Mouse (Mus musculus) gonadal fat pad, adult 2 months (tissue): ENCODE results near the gene Eno1. TPM values are rescaled to one million over a fixed set of nuclear protein-coding genes. Genes with fewer than 3 reads are reported as not detected.
"Not testable (repeated sequence)": the region's sequence is repeated elsewhere in the genome, so short reads cannot be mapped to it uniquely, and the experiment has no call there.

Experiments used
- DNase-seq: peaks from one replicate; pipeline ENCODE4 v3.0.0-alpha.2; 2012; ENCODE audit warnings: low read depth
- polyA plus RNA-seq: library from polyadenylated mRNA; depleted of rRNA; stranded (reverse); fragments of >200 nt; gene quantifications from 2 replicates; pipeline ENCODE4 v1.2.3, GENCODE M21; 2012

Gene Eno1
- polyA plus RNA-seq, 1 experiment = 720 TPM

DNA sequence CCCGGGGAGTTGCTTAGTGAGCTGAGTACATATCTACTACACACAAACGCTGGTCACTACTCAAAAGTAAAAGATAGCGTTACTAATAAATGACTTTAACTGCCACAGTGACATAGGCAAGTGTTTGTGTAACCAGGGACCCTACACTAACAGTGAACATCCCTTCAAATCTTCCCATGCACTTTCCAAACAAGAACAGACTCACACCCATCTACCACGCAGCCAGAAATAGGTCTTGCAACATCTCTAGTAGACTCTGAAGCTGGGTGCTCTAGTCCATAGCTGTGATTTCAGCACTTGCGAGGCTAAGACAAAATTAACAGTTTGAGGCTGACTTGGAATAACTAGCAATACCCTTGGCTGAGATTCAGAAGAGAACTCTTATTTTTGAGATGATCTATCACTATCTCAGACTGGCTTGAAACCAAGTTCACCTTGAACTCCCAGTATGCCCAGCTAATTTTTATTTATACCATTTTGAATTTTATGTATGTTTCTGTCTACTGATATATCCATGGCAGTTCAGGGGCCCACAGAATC lies 13.3 kb downstream of the Eno1 start:
- DNase-seq = no peak

DNA sequence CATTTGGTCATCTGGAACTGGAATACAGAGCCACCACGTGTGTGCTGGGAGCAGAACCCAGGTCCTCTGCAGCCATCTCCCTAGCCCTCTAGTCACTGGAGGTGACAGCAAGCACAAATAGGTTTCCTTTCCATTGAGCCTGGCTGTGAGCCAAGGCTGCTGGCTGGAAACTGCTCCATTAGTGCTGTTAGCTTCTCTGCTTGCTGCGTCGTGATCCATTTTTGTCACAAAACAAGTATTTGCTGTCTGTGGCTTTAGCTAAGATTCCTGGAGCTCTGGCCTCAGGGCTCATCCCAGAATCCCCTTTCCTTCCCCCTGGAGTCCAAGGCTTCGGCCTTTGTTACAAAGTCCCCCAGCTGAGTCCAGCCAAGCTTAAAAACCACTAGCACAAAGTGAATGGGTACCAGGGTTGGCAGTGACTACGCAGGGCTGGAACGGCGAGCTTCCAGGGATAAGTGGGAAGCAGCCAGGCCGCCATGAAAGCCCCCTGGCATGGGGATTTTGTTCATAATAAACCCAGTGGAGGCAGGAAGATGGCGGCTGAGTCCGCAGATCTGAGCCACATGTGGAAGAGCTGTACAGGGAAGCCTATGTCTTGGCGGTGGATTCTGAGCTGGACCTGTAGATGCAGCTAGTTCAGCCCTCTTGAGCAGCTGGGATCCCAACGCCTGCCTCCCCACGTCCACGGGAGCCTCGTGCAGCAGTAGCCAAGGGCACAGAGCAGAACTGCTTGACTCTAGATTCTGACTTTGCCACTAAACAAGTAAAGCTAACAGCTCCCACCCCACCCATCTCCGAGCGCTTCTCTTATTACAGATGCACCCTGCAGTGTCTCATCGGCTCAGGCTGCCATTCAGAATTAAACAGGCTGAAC lies 14.3 kb downstream of the Eno1 start:
- DNase-seq = no peak

DNA sequence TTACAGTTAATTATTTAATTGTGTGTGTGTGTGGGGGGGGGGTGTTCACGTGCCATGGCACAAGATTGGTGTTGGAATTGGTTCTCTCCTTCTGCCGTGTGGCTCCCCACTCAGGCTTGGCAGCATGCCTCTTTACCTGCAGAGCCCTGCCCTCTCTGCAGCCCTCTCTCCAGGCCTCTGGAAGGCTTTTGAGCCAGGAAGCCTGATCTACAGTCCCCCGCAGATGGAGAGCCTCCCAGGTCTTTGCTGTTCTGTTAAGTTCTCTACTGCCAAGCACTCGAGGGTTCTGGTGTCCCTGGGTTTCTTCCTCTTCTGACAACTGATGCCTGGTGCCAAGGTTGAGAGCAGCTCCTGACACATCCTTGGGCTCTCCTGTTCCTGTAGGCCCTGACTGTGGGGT lies 17.9 kb downstream of the Eno1 start:
- DNase-seq = no peak

DNA sequence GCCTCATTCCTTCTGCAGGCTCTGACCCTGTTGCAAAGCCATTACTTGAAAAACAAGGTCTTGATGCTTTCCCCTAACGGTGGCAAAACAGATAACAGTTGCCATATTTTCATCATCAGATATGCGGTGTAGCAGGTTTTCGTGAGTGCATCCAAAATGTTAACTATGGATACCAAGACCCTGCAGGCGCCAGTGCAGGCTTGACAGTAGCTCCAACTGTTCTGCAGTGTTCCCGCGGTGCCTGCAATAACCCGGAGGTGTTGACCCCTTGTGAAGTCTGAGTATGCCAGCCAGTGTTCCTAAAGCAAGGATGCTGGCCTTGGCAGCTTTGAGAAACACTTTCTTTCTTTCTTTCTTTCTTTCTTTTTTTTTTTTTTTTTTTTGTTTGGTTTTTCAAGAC lies 18.7 kb downstream of the Eno1 start:
- no peak for DNase-seq

DNA sequence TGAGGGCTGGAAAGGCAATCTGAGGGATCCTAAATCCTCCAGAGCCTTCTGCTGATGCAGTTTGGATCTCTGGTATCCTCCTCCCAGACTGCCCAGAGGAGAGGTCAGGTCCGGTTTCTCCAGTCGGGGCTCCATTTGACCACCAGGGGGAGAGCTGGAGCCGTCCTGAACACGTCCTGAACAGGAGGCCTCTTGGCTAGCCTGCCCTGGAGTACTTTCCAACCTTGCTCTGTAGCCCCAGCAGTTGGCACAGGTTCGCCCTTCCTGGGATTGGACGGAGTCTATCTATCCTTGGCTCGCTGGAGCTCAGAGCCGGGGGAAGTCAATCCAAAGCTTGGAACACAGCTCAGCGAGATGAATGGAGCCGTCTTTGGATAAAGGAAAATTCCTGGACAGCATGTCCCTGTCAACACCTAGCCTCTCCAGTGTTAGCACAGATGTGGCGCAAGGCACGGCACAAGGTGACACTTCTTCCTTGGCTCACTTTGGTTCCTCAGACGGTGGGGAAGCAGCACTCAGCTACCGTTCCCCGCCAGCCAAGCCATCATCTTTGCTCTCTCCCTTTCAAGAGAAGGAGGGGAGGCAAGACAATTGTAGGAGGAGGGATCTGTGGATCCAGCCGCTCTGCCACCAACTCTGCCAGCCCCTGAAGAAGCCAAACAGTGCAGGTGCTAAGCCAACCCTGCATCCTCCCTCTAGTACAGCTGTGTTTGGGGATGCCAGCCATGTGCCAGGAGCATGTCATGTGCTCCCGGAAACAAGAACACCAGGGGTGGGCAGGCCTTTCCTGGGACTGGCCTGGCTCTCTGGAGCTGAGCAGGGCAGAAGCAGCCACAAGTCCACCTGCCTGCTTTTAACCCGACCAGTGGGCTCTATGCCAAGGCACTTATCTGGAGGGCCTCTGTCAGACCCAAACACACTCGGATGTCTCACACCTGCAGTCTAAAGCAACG lies 21.0 kb downstream of the Eno1 start:
- DNase-seq = no peak

DNA sequence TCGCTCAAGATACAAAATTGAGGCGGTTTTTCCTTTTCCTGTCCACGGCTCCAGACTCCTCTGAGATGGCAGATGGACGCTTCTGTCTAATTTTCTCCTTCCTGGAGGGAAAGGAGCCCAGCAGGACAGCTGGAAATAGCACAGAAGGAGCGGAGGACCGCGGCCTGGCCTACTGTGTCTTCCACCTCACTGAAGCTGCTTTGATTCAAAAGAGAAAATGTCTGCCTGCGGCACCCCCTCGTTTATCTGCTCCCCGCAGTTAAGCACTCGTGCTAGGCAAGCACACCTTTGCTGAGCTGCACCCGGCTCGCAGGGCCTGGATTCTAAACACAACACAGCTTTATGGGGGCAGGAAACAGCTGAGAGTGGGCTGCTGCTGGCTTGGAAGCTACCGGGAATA lies 21.9 kb downstream of the Eno1 start:
- DNase-seq = no peak

DNA sequence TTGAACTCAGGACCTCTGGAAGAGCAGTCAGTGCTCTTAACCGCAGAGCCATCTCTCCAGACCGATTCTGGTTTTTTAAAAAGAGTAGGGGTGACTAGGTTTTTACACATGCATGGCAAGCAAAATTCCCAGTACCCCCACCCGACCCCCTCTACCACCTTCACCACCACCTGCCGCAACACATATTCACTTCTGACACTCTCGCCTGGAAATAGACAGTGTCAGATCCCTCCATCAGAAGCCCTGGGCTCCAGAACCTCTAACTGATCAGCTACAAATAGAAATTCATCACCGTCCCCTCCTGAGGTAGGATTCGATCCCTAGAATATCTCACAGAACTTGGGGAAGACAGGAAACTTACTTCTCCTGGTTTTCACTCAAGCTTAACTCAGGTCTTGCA lies 23.1 kb downstream of the Eno1 start:
- DNase-seq = no peak

DNA sequence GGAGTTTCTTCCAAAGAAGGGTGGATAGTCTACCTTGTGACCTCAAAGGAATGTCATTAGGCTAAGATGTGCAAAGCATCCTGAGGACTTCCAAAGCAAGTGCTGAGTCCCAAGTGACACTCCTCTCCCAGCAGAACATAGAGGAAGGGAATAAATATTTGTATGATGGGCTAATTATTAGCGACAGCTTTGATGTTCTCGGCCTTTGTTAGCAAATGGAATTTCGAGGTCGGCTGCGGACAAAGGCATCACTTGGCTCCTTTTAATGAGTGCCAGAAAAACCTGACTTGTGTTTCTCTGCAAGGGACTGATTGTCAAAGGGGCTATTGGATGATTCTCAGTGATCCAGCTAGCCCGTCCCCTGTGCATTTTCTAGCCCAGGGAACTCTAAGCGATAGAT lies 23.6 kb downstream of the Eno1 start:
- no peak for DNase-seq

DNA sequence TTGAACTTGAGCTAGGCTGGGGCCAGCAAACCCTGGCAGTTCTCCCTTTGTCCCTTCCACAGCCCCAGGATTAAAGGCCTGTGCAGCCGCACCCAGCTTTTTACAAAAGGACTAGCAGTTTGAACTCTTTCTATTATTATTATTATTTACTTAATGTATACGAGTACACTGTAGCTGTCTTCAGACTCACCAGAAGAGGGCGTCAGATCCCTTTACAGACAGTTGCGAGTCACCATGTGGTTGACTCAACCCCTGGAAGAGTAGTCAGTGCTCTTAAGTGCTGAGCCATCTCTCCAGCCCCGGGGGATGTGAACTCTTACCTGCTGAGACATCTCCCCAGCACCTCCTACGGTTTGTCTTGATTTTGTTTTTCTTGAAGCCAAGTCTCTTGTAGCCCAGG lies 24.2 kb downstream of the Eno1 start:
- no peak for DNase-seq

DNA sequence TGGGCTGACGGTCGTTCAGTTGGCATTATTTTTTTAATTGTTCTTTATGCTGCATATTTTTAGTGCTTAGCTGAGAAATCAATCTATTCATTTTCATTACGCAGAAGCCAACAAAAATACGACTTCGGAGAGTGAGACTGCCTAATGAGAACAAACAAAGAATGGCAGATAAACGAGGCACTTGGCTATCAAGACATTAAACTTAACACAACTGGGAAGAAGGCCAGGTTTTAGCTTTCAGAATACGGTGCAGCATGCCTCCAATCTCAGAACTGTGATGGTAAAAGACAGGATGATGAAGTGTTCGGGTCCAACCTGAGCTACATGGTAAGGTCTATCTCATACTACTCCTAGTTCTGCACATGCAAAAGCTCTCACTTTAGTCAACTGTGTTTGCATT lies 25.8 kb downstream of the Eno1 start:
- no peak for DNase-seq

DNA sequence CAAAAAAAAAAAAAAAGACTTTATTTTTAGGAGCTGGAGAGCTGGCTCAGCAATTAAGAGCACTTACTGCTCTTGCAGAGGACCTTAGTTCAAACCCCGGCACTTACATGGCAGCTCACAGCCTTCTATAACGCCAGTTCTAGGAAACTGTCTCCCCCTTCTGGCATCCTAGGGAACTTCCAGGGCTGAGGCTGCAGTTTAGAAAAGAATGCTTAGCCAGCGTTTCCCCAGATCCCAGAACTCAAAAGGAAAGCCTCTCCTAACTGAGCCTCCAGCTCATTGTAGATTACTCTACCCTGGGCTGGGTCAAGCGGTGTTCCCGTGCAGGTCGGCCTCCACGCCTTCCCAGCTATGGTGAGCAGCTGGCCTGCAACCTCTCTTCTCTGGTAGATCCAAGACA lies 28.4 kb downstream of the Eno1 start:
- no peak for DNase-seq

DNA sequence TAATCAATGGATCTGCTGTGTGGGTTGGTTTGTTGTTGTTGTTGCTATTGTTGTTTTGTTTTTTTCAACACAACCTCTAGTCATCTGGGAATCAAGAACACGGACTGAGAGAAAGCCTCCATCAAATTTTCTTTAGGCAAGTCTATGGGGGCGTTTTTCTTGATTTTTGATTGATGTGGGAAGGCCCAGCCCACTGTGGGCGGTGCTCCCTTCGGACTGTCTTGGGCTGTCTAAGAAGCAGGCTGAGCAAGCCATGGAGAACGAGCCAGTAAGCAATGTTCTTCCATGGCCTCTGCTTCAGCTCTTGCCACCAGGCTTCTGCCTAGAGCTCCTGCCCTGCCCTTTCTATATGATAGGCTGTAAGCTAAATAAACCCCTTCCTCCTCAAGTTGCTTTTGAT lies 28.9 kb downstream of the Eno1 start:
- no peak for DNase-seq

DNA sequence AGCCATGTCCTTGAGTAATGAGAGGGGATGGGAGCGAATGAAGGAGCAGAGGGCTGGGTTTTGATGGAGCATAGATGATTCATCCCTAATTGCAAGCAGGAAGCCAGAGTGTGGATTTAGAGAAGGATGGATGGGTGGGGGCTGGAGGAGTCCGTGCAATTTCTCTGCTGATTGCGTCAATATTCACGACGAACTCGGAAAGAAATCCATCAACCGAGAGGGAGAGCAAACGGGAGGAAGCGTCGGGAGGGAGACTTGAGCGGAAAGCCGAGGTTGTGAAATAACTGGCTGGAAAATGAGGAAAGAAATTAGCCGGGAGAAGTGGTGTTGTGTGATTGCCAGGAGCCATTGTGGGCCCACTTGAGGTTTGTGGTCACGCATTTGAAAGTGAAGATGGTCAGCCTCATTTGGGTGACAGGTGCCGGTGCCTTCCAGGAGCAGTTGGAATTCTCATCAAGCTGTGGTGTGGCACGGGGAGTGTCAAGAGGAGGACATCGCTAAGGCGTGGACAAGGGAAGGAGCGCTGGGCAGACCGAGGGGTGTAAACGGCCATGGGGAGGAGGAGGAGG lies 30.2 kb downstream of the Eno1 start:
- DNase-seq = no peak

DNA sequence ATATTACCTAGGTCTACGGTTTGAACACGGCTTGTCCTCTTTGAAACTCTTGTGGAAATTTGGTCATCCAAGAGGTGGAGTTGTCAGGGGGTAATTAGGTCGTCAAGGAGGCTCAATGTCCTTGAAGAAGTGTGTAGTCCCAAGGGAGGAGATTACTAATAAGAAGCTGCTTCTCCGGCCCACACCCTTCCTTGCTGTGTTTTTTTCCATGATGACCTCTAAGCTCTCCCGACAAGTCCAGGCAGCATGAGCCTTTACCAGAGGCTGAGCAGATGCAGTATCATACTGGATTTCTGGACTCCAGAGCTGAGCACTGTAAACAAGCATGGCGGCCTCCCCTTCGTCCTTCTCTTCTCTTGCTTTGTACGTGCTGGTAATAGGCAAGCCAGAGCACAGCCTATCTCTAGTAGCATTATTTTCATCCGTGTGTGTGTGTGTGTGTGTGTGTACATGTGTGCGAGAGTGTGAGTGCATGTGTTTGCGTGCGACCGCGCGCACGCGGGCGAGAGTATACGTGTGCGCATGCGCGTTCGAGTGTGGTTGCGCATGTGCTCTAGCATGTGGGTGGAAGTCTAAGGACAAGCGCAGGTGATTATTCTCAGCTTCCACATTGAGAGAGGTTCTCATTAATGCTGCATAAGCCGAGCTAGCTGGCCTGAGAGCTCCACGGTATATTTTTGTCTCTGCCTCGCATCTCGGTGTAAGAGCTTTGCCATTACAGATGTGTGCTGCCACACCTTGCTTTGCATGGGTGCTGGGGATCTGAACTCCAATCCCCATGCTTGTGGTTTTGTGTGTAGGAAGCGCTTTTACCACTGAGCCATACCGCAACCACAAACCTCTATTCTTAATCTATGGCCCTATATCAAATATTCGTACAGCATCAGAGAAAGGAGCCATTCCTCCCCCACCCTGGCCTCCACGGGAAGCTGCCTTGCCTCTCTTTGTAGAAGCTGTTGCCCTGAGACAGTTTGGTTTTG lies 32.4 kb downstream of the Eno1 start:
- DNase-seq = no peak

DNA sequence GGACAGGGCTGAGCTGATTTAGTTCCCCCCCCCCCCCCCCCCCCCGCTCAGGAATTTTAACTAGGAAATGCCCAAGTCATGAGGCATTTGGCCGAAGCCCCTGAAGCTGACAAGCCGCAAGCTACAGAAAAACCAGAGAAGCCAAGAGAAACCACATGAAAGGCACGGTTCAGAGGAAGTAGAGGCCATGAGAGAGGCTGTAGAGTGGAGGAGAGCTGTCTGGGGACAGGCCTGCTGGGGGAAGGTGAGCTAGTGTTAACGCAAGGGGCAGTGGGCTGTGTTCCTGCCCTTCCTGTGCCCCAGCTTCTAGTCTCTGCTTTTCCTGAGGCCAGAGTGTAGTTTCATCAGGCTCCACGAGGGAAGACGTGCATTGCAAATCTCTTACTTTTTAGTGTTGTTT lies 33.2 kb downstream of the Eno1 start:
- no peak for DNase-seq

DNA sequence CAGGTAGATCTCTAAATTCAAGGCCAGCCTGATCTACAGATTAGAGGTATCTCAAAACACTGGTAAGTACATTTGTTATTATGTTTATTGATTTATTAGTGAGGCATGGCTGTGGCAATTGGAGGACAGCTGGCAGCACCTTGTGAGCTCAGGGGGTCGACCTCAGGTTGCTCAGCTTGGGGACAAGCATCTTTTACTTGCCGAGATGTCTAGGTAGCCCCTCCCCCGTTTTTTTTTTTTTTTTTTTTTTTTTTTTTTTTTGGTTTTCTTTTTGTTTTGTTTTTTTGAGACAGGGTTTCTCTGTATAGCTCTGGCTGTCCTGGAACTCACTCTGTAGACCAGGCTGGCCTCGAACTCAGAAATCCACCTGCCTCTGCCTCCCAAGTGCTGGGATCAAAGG lies 34.2 kb downstream of the Eno1 start:
- DNase-seq = not testable (repeated sequence)

DNA sequence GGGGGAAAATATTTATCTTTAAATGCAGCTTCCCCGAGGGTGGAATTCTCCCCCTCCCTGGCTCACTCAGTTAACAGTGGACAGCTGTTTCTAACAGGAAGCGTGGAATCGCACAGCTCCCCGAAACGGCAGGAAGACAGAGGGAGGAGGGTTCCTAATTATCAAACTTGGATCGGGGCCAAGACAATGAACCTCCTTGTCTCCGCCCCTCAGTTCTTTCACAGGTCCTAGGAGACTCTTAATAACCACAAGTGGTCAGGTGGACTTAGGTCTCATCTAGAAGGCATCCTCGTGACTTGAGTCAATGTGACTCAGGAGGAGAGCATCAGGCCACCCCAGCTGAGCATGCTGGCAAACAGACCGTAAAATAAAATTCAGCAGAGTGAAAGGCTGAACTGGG lies 36.2 kb downstream of the Eno1 start:
- no peak for DNase-seq

DNA sequence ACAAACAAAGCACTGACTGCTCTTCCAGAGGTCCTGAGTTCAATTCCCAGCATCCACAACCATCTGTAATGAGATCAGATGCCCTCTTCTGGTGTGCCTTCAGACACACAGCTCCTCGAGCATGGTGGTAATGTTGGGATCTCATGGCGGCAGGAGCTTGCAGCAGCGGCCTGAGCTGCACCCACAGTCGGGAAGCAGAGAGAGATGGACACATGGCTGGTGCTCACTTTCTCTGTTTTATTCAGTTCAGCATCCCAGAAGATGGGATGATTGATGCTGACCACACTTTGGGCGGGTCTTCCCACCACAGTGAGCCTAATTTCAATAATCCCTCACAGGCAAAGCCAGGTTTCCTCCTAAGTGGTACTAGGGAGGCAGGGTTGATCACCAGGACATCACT lies 39.0 kb downstream of the Eno1 start:
- DNase-seq = no peak

DNA sequence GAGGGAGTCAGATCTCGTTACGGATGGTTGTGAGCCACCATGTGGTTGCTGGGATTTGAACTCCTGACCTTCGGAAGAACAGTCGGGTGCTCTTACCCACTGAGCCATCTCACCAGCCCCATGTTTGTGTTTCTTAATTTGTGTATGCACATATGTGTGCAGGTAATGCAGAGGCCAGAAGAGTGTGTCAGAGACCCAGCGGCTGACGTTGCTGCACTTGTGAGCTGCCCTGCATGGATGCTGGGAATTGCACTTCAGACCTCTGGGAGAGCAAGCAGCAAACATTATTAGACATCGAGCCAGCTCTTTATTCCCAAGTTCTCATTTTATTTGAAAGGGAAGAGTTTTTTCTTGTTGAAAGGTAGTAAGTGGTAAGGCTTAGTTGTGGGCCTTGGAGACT lies 42.8 kb downstream of the Eno1 start:
- DNase-seq = not testable (repeated sequence)

DNA sequence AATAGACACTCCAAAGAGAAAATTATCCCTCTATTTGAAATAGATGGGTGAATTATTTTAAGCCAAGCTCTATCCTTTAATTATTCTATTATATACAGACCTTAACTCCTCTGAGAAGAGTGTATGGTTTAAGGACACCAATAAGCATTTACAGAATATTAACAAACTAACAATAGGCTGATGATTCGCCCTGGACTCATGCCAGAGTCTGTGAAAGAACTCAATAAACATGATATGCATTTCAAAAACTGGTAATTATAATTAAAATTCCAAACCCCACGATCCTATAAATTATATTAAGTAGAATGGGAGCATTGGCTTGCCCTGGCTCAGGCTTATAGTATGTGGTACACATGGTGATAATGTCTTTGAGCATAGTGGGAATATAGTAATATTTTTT lies 43.5 kb downstream of the Eno1 start:
- no peak for DNase-seq

DNA sequence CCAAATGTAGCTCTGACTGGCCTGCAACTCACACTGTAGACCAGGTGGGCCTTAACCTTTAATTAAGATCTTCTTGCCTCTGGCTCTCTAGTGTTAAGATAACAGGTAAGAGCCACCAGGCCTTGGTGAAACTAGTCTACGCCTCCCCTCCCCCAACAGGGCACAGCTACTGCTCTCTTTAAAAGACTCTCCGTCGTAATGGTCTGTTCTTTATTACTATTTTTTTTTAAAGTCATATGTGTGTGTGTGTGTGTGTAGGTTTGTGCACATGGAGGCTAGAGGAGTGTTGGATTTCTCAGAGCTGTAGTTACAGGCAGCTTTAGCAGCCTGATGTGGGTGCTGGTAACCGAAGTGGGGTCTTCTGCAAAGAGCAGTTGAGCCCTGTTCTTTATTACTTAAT lies 43.9 kb downstream of the Eno1 start:
- DNase-seq = no peak
